28 mouse cellular contexts compared by ENCODE assay signal in genomic region chr19:44157005-44157404, GRCm38 (mm10). TPM values are rescaled to one million over a fixed set of nuclear protein-coding genes. Genes with fewer than 3 reads are reported as not detected.
"Had no signal": no experiment of that assay in that cellular context is flagged by ENCODE, and none has a peak within 500 bp of the region (broad histone marks: within the 10 kb centered on the region; RNA-seq: fewer than 3 reads in every experiment).

No protein-coding gene starts in this region.

- DNase-seq: gastrocnemius, postnatal 14 days; gastrocnemius, postnatal 36 days; heart, adult 2 months; heart, postnatal 14 days; heart, postnatal 36 days; kidney, adult 18-20 months; kidney, adult 8-10 months; kidney, postnatal 10 days; kidney, postnatal 25 days; kidney, postnatal 4 days; liver; liver, embryonic 13.5 days had no signal

- H3K4me2 ChIP-seq: heart, embryonic 11.5 days; heart, embryonic 13.5 days; heart, embryonic 15.5 days; hindbrain, embryonic 14.5 days; intestine, embryonic 15.5 days; limb, embryonic 12.5 days; liver, embryonic 11.5 days; liver, embryonic 13.5 days had no signal

- ATAC-seq: hindbrain, embryonic 16.5 days; inflammation-experienced regulatory T-cells, adult 6 months; intestine, embryonic 15.5 days; intestine, postnatal 0 days had no signal

- H3K27ac ChIP-seq: heart, adult 2 months; heart, embryonic 13.5 days; heart, embryonic 15.5 days; hindbrain, embryonic 14.5 days; intestine, embryonic 15.5 days; layer of hippocampus, adult 2 months; left cerebral cortex, adult 2 months; limb, embryonic 10.5 days; limb, embryonic 12.5 days; liver, embryonic 13.5 days had no signal

- H3K4me1 ChIP-seq: heart, embryonic 13.5 days; heart, embryonic 15.5 days; intestine, embryonic 15.5 days; limb, embryonic 10.5 days; limb, embryonic 12.5 days; liver, embryonic 13.5 days had no signal

- H3K4me3 ChIP-seq: heart, adult 2 months; heart, embryonic 13.5 days; heart, embryonic 15.5 days; intestine, embryonic 15.5 days; layer of hippocampus, adult 2 months; left cerebral cortex, adult 2 months; limb, embryonic 10.5 days; limb, embryonic 12.5 days; liver, embryonic 13.5 days had no signal

- H3K9me3 ChIP-seq: heart, embryonic 13.5 days; heart, embryonic 15.5 days; intestine, embryonic 15.5 days; limb, embryonic 10.5 days; limb, embryonic 12.5 days; liver, embryonic 13.5 days had no signal

- H3K36me3 ChIP-seq: heart, embryonic 13.5 days; heart, embryonic 15.5 days; intestine, embryonic 15.5 days; limb, embryonic 10.5 days; limb, embryonic 12.5 days; liver, embryonic 13.5 days had no signal

- H3K9ac ChIP-seq: heart, embryonic 13.5 days; heart, embryonic 15.5 days; hindbrain, embryonic 14.5 days; intestine, embryonic 15.5 days; limb, embryonic 12.5 days; liver, embryonic 13.5 days had no signal

RNA-seq across cellular contexts. Expression of gene Pkd2l1, which starts 35.2 kb away (rescaled TPM):
- polyA plus RNA-seq: heart, adult 2 months; heart, embryonic 11.5 days; heart, embryonic 15.5 days; heart, postnatal 0 days; intestine, embryonic 15.5 days; intestine, postnatal 0 days; kidney, embryonic 14.5 days; kidney, embryonic 16.5 days; limb, embryonic 10.5 days; limb, embryonic 12.5 days; liver, embryonic 11.5 days; liver, embryonic 13.5 days had no signal

RNA-seq across cellular contexts. Expression of gene Scd3, which starts 46.1 kb away (rescaled TPM):
- polyA plus RNA-seq: inflammation-experienced regulatory T-cells, adult 6 months; intestine, postnatal 0 days; limb, embryonic 12.5 days; liver, embryonic 11.5 days; liver, embryonic 13.5 days had no signal
